Mouse (Mus musculus) CD4-positive, CD25-positive, alpha-beta regulatory T cell, adult 4 months (primary cell): Measurements from ENCODE around the gene Nr6a1. TPM values are rescaled to one million over a fixed set of nuclear protein-coding genes. Genes with fewer than 3 reads are reported as not detected.
A peak's percentile ranks its signal among the peaks of the same experiment; 100 is the strongest.

ENCODE experiments used
- ATAC-seq: one replicate; pipeline ENCODE4 v1.8.0; 2017
- polyA plus RNA-seq, 2 experiments: library from polyadenylated mRNA; unstranded; fragments of 100-300 nt; shearing (Covaris generic); gene quantifications; one replicate each; pipeline ENCODE4 v1.2.1; 2017

Nr6a1 gene
- polyA plus RNA-seq: under 1 TPM; 0.57 to 0.90 TPM

DNA sequence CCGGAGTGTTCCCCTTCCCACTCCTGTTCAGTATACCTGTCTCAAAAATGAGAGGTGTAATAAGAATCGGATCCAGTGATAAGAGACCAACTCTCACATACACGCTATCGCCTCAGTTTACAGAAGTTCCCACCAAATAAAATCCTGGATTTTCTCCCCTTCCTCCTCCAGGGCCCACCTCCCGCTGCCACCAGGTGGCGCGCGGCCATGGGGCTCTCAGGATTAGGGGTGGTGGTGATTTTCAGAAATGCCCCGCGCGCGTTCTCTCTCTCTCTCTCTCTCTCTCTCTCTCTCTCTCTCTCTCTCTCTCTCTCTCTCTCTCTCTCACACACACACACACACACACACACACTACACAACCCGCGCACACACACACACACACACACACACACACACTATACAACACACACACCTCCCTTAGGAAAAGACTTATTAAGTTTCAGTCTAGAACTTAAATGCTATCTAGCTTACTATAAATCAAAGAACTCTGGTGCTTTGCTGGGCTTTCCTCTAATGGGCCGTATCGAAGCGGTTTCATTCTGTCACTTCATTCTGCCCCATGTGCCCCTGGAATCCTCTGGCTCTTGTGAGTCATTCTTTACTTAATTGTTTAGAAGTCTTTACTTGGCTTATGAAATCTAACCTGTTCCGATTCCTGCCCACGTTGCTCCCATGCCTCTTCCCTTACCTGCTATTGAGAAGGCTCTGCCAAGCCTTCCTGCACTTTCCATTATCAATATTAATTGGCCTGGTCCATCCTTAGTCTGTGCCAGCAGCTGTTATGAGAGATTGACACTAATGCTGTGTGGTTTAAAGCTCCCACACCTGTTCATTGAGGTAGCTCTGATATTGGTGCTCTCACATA, at the start of gene Nr6a1:
Gene Nr6a1, minus strand, starts transcription at position 574 of the 865 bp plus-strand sequence.
- ATAC-seq: peak; percentile 19

DNA sequence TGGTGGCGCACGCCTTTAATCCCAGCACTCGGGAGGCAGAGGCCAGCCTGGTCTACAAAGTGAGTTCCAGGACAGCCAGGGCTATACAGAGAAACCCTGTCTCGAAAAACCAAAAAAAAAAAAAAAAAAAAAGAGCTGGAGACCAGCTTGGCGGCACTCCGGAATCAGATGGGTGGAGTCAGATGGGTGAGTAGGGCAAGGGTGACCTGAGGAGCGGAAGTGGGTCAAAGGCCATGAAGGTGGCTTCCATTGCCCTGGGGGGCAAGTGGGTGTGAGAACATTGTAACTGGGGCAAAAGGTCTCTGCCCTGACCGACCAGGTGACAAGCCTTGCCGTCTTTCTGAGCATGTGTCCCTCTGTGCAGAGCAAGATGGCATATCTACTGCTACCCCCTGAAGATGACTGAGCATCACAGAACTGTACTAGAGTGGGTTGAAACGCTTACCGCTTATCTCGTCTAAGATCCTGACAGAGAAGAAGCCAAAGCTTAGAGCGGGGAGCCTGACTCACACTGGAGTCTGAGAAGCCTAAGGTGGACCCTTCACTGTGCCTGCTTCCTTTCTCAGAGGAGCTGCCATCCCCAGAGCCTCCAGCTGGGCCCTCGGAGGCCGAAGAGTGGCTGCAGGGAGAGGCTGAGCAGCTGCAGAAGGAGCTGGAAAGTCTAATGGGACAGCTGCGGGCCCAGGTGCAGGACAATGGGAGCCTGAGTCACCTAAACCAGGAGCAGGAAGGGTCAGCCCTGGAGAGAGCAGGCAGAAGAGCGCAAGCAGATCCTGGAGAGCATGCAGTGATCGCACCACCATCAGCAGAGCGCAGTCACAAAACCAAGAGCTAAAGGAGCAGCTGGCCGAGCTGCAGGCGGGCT, 48.7 kb upstream of the Nr6a1 start:
- no peak for ATAC-seq

DNA sequence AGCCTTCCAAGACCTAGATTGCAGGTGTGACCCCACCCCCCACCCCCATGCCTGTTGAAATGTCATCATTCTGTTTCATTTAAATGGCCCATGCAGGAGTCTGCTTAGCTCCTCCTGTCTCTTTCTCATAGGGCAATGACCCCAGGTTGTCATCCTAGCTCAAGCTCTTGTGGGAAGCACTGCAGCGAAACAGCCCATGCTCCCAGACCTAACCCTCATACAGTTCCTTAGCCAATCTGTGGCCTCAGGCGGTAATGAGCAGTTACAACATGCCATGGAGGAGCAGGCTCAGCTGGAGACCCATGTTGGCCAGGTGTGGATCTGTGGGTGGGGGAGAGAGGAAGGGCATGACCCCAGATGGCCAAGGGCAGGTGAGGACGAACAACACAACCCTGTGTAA, 47.7 kb upstream of the Nr6a1 start:
- no peak for ATAC-seq

GRCm38 (mm10) chr2:38974171-38974570, 46.7 kb upstream of the Nr6a1 start:
- ATAC-seq: no peak

DNA sequence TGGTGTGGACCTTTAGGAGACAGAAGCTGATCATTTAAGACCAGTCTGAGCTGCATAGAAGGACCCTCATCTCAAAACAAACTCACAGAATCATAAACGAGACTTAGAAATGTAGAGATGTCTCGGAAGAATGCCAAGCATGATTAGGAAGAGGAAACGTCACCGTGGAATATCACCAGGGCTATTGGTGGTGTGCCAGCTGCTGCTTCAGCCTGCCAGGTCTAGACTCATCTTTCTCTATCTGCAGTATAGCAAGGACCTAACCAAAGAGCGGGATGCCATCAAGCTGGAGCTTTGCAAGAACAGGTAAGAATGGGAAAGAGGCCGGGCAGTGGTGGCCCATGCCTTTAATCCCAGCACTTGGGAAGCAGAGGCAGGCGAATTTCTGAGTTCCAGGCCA, 46.2 kb upstream of the Nr6a1 start:
- no peak for ATAC-seq

GRCm38 (mm10) chr2:38973223-38973622, 45.7 kb upstream of the Nr6a1 start:
- ATAC-seq: no peak

DNA sequence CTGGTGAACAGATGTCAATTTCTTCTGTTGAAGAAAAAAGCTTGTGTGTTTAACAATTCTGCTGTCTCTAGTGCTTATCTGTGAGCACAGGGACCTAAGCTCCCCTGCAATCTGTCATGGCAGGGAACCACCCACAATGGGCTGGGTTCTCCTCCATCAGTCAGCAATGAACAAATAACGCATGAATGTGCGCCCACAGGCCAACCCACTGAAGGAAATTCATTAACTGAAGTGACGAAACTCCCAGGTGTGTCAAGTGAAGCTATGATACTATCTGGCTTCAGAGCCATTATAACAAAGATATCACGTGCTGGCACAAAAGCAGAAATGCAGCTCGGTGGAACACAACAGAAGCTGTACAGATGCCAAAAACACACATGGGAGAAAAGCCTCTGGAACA, 42.6 kb upstream of the Nr6a1 start:
- no peak for ATAC-seq

GRCm38 (mm10) chr2:38969650-38970049, 42.2 kb upstream of the Nr6a1 start:
- ATAC-seq: no peak

- ATAC-seq: no peak
Observed at GRCm38 (mm10) chr2:38964198-38964597, 36.7 kb upstream of the Nr6a1 start.

GRCm38 (mm10) chr2:38957671-38958223, 30.3 kb upstream of the Nr6a1 start:
- ATAC-seq: no peak

GRCm38 (mm10) chr2:38956062-38956461, 28.6 kb upstream of the Nr6a1 start:
- no peak for ATAC-seq

- no peak for ATAC-seq
Observed at GRCm38 (mm10) chr2:38953152-38953883, 25.8 kb upstream of the Nr6a1 start.

DNA sequence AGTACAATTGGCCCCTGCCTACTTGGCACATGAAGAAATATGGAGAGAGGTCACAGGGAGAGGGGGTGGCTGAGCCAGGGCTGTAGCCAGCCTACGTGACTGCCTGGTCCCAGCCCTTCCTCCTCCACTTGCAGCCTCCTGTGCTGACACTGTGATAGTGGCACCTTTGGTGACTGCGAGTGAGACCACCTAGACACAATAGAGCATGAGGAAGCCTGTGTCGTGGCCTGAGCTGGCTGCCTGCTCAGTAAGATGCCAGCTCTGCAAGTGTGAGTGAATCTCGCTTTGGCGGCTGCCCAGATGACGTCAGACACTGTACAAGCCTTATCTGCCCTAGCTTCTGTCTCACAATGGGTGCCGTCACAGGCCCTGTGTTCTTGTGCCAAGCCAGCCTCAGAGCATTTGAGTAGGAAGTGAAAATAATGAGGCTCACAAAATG, 22.8 kb upstream of the Nr6a1 start:
- ATAC-seq: no peak

DNA sequence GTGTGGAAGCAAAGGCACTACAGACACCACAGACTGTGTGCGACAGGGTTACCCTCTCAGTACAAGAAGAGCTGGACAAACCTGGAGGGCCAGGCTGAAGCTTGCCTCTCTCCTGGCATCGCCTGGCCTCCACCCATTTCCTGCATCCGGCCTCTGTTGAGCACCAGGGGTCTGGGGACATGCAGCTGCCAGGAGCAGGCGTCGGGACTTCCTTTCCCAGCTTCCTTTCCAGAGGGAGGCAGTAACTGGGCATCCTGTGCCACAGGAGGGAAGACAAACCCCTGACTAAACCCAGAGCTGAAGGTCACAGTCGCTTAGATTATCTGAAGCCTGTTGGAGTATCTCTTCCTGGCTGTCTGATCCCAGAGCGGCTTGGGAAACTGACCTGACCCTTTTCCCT, 20.1 kb upstream of the Nr6a1 start:
- no peak for ATAC-seq

GRCm38 (mm10) chr2:38944460-38945161, 17.1 kb upstream of the Nr6a1 start:
- ATAC-seq: no peak

DNA sequence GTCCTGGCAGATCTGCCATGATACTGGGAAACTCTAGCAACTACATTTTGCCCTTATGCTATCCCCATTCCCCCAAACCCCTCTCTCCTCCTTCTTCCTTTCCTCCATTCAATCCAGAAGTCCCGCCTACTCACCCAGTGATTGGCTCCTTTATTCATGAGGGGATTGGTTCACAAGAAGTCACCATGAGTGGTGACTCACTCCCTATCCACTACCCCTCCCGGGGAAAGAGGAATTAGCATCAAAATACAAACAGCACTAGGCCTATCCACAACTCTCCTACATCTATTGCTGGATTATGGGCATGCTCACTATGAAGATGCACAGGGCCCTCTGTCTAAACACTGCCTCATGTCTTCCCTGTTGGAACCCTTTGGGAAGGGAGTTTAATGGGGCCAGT, 16.5 kb upstream of the Nr6a1 start:
- ATAC-seq: no peak

- ATAC-seq: no peak
Observed at GRCm38 (mm10) chr2:38943161-38943560, 15.7 kb upstream of the Nr6a1 start.

DNA sequence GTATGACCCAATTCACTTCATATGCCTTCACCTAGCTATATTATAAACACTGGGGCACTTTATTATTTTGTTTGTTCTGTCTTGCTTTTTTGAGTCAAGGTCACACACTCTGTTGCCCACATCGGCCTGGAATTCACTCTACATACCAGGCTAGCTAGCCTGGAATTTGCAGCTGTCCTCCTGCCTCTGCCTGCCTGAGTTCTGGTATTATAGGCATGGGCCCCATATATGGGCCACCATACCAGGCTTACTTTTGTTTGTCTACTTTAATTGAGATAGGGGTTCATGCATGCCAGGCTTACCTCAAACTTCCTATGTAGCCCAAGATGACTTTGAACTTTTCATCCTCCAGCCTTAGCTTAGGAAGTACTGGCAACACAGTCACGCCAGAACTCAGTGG, 14.4 kb upstream of the Nr6a1 start:
- ATAC-seq: no peak

DNA sequence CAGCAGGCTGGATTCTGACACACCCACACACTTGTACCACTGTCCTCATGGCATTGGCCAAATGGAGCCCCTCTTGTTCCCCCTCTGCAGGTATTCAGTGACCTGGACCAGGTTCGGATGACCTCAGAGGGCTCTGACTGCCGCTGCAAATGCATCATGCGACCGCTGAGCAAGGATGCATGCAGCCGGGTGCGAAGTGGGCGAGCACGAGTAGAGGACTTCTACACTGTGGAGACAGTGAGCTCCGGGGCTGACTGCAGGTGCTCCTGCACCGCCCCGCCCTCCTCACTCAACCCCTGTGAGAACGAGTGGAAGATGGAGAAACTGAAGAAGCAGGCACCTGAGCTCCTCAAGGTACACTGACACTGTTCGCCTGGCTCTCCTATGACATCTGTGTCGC, 13.9 kb upstream of the Nr6a1 start:
- ATAC-seq: no peak

- ATAC-seq: no peak
Observed at GRCm38 (mm10) chr2:38939047-38939446, 11.6 kb upstream of the Nr6a1 start.

DNA sequence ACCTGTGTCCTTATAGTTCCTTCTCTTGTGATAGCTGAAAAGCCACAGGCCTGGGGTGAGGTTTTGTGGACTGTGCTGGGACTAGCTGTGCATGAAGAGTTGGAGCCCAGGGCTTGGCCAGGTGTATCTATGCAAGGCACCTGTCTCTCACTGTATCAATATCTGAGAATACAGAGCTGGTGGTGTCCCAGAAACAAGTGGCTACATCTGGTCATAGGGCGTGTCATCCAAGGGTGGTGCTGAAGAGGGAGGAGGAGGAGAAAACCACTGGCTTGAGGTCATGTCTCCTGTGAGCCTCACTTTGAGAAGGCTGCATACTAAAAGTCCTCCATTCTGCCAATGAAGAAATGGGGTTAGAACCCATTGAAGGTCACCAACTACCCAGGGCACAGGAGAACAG, 10.5 kb upstream of the Nr6a1 start:
- no peak for ATAC-seq

GRCm38 (mm10) chr2:38937396-38937795, 9.9 kb upstream of the Nr6a1 start:
- no peak for ATAC-seq
